Mouse (Mus musculus) heart, adult 2 months (tissue): ENCODE results near the gene Nle1.

Source experiments
- CTCF ChIP-seq: fragments of 200-600 bp; IDR thresholded peaks from 2 replicates; pipeline ENCODE4 v1.8.1; 2022; ENCODE audit warnings: antibody characterized with exemption, mild to moderate bottlenecking, moderate library complexity
- EP300 ChIP-seq: fragments of 200-500 bp; IDR thresholded peaks from 2 replicates; pipeline ENCODE4 v1.6.1; 2011; ENCODE audit warnings: low read depth, low read length, control low read depth; ENCODE audit not compliant: insufficient read depth
- POLR2A ChIP-seq: fragments of 200-500 bp; IDR thresholded peaks from 2 replicates; pipeline ENCODE4 v1.6.1; 2011; ENCODE audit warnings: mild to moderate bottlenecking, low read depth, low read length, control low read depth; ENCODE audit not compliant: insufficient read depth

DNA sequence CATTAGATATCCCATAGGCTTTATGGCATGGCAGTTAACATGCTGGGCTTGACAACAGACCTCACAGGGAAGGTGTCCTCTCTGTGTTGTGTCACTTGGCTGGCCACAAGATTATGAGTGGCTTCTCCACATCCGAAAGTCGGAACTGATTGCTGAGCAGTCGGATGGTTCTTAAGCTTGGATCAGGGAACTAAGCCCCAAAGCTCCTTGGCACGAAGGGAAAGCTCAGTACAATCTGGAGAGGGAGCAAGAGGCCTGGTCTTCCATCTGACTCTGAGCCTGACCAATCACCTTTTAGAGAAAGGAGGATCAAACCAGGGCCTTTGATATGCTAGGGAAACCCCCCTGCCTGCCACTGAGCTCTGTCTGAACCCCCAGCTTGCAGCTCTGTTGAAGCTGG is 13.5 kb upstream of the Nle1 start:
- TF ChIP-seq POLR2A (no peak), CTCF (no peak), EP300 (no peak)
